7 mouse cellular contexts compared by ENCODE assay signal in genomic region chr17:84149566-84149965, GRCm38 (mm10). TPM values are rescaled to one million over a fixed set of nuclear protein-coding genes. Genes with fewer than 3 reads are reported as not detected.
A peak's percentile ranks its signal among the peaks of the same experiment; 100 is the strongest.
DNase-seq lines count a peak whose midpoint lies in the region; ATAC-seq lines count a peak whose summit lies in the region.

No protein-coding gene starts in this region.

- H3K36me3 ChIP-seq in kidney, embryonic 15.5 days, result no peaks in the 10 kb centered on the region
- H3K36me3 ChIP-seq in limb, embryonic 12.5 days, result no peaks in the 10 kb centered on the region
- no peaks in the 10 kb centered on the region for H3K36me3 ChIP-seq in stomach, embryonic 16.5 days (ENCODE audit: control insufficient read depth, insufficient read depth, low read length)

- no peak overlapping the region for H3K4me2 ChIP-seq in kidney, embryonic 15.5 days
- no peak overlapping the region for H3K4me2 ChIP-seq in limb, embryonic 12.5 days
- no peak overlapping the region for H3K4me2 ChIP-seq in stomach, embryonic 16.5 days (ENCODE audit: low read depth, low read length)

- no peak for ATAC-seq in kidney, embryonic 15.5 days (replicated peaks; ENCODE audit: low FRiP score)
- ATAC-seq in limb, embryonic 12.5 days (ENCODE audit: insufficient number of reproducible peaks, insufficient read depth, low FRiP score, low TSS enrichment, low read depth), result no peak
- no peak for ATAC-seq in stomach, embryonic 16.5 days (ENCODE audit: insufficient read depth, low FRiP score)

- H3K27me3 ChIP-seq in kidney, embryonic 15.5 days, result no peaks in the 10 kb centered on the region
- peaks cover 13% of the 10 kb centered on the region for H3K27me3 ChIP-seq in limb, embryonic 12.5 days
- H3K27me3 ChIP-seq in stomach, embryonic 16.5 days (ENCODE audit: control insufficient read depth, insufficient read depth, low read length), result no peaks in the 10 kb centered on the region

- H3K4me3 ChIP-seq in kidney, embryonic 15.5 days (replicated peaks), result no peak overlapping the region
- H3K4me3 ChIP-seq in limb, embryonic 12.5 days (replicated peaks), result no peak overlapping the region
- H3K4me3 ChIP-seq in stomach, embryonic 16.5 days (replicated peaks; ENCODE audit: low read length), result no peak overlapping the region

- H3K9ac ChIP-seq in kidney, embryonic 15.5 days, result no peak overlapping the region
- H3K9ac ChIP-seq in limb, embryonic 12.5 days (replicated peaks), result no peak overlapping the region
- no peak overlapping the region for H3K9ac ChIP-seq in stomach, embryonic 16.5 days (ENCODE audit: low read length)

- WGBS in kidney, embryonic 15.5 days, result 66% methylated on average over 5 of the region's 5 CpGs
- WGBS in limb, embryonic 12.5 days, result 59% methylated on average over 5 of the region's 5 CpGs
- WGBS in stomach, embryonic 16.5 days, result 62% methylated on average over 5 of the region's 5 CpGs

- H3K27ac ChIP-seq in kidney, embryonic 15.5 days, result peak overlapping the region; percentile 76; the same call in 1 of the 2 replicates
- peak overlapping the region; percentile 89; the same call in 1 of the 2 replicates for H3K27ac ChIP-seq in limb, embryonic 12.5 days
- peak overlapping the region; percentile 81; the same call in 1 of the 2 replicates for H3K27ac ChIP-seq in stomach, embryonic 16.5 days (ENCODE audit: low read length)

- no peak for DNase-seq in kidney, adult 11 months
- DNase-seq in spleen, postnatal 4 days (ENCODE audit: low spot score in 2 of 2), result peak; percentile 12 to 60
- DNase-seq in spleen, postnatal 36 days (ENCODE audit: low spot score in 2 of 2), result no peak
- no peak for DNase-seq in embryo, embryonic 10 days (ENCODE audit: low spot score)

- H3K9me3 ChIP-seq in kidney, embryonic 15.5 days (replicated peaks), result no peaks in the 10 kb centered on the region
- H3K9me3 ChIP-seq in limb, embryonic 12.5 days, result no peaks in the 10 kb centered on the region
- H3K9me3 ChIP-seq in stomach, embryonic 16.5 days (replicated peaks; ENCODE audit: control insufficient read depth, low read length), result no peaks in the 10 kb centered on the region

- H3K4me1 ChIP-seq in kidney, embryonic 15.5 days, result peaks cover 64% of the 10 kb centered on the region
- peaks cover 56% of the 10 kb centered on the region for H3K4me1 ChIP-seq in limb, embryonic 12.5 days (replicated peaks)
- peaks cover 59% of the 10 kb centered on the region for H3K4me1 ChIP-seq in stomach, embryonic 16.5 days (ENCODE audit: control insufficient read depth, insufficient read depth, low read length)

RNA-seq across cellular contexts. Expression of gene Zfp36l2, which starts 38.2 kb away (rescaled TPM):
- polyA plus RNA-seq in kidney, embryonic 15.5 days (2015; fragmentation: Nextera tagmentation; extraction: Ambion mirVana), result 13.7 and 14.7 TPM in 2 replicates
- polyA plus RNA-seq in limb, embryonic 12.5 days (2016; fragmentation: Nextera tagmentation; extraction: Ambion mirVana), result 27.9 and 32.7 TPM in 2 replicates
- polyA plus RNA-seq in stomach, embryonic 16.5 days (2015; fragmentation: Nextera tagmentation; extraction: Ambion mirVana), result 12.7 and 14.5 TPM in 2 replicates

Comparison
In these comparisons a context has a peak if more than half of its experiments do, and no peak if none do; other contexts are left out.
1. DNase-seq: peak in spleen, postnatal 4 days (2 of 2); none in kidney, adult 11 months (single experiment), spleen, postnatal 36 days (0 of 2) and embryo, embryonic 10 days (single experiment).
2. Peak in every context shown above with its lines, with median percentiles within 50 percentile points of each other: H3K27ac ChIP-seq.